Mouse (Mus musculus) embryonic facial prominence, embryonic 15.5 days (tissue): ENCODE measurements around the gene Tmem9b. TPM values are rescaled to one million over a fixed set of nuclear protein-coding genes. Genes with fewer than 3 reads are reported as not detected.
A peak's percentile ranks its signal among the peaks of the same experiment; 100 is the strongest.

Source experiments
- ATAC-seq: fragments of 200-750 bp; cut with Nextera tagmentation; 2 replicates; pipeline ENCODE4 v1.8.0; 2017; ENCODE audit warnings: low read depth, moderate TSS enrichment; ENCODE audit not compliant: insufficient number of reproducible peaks, low FRiP score, low TSS enrichment
- H3K27ac ChIP-seq: fragments of 300-500 bp; sonication (generic); replicated peaks from 2 replicates; pipeline ENCODE4 v1.5.1; 2015; ENCODE audit warnings: mild to moderate bottlenecking, inconsistent platforms
- H3K27me3 ChIP-seq: fragments of 300-500 bp; sonication (generic); 2 replicates; pipeline ENCODE4 v1.6.1; 2015; ENCODE audit warnings: inconsistent platforms
- H3K36me3 ChIP-seq: fragments of 300-500 bp; sonication (generic); 2 replicates; pipeline ENCODE4 v1.6.1; 2015; ENCODE audit warnings: mild to moderate bottlenecking, inconsistent platforms
- H3K4me1 ChIP-seq: fragments of 300-500 bp; sonication (generic); 2 replicates; pipeline ENCODE4 v1.6.1; 2015; ENCODE audit warnings: inconsistent platforms
- H3K4me2 ChIP-seq: fragments of 300-500 bp; sonication (generic); replicated peaks from 2 replicates; pipeline ENCODE4 v1.6.1; 2015; ENCODE audit warnings: mild to moderate bottlenecking, inconsistent platforms
- H3K4me3 ChIP-seq: fragments of 300-500 bp; sonication (generic); replicated peaks from 2 replicates; pipeline ENCODE4 v1.5.1; 2015; ENCODE audit warnings: mild to moderate bottlenecking, inconsistent platforms
- H3K9ac ChIP-seq: fragments of 300-500 bp; sonication (generic); 2 replicates; pipeline ENCODE4 v1.6.1; 2015; ENCODE audit warnings: inconsistent platforms
- H3K9me3 ChIP-seq: fragments of 300-500 bp; sonication (generic); replicated peaks from 2 replicates; pipeline ENCODE4 v1.6.1; 2016; ENCODE audit warnings: inconsistent platforms
- WGBS: fragments of 180-500 bp; shearing (Covaris S2); methylation state at CpG from one replicate; pipeline ENCODE4 v1.1.7; 2015; 5-methylcytosine and 5-hydroxymethylcytosine counted together
- polyA plus RNA-seq: library from polyadenylated mRNA; unstranded; fragments of >200 nt; fragmentation: Nextera tagmentation; extraction: Ambion mirVana; gene quantifications from 2 replicates; pipeline ENCODE4 v1.2.1, GENCODE M21; 2015

The Tmem9b gene
- polyA plus RNA-seq, 1 experiment from 2014 or later, result 68.1 TPM

DNA sequence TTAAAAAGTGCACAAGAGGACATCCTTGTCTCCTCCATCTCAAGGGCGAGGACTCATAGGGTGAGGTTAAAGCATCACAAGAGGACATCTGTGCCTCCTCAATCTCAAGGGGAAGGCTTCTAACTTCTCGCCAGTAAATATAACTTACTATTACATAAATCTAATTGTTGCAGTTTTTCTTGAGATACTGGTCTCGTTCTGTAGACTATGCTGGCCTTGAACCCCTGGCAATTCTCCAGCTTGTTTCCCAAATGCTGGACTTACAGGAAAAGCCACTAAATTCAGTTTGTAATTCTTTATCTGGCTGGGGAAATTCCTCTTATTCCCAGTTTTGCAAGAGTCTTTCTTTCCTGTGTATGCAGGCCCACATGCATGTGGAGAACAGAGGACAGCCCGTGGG, 17.9 kb downstream of the Tmem9b start:
- no peak overlapping the region for H3K27ac ChIP-seq
- peaks cover 6% of the 10 kb centered on the region; the same call in 1 of the 2 replicates for H3K4me1 ChIP-seq
- H3K9ac ChIP-seq, result no peak overlapping the region
- no peak for ATAC-seq
- H3K4me3 ChIP-seq, result no peak overlapping the region
- no peaks in the 10 kb centered on the region for H3K9me3 ChIP-seq
- H3K4me2 ChIP-seq, result no peak overlapping the region
- no peaks in the 10 kb centered on the region for H3K27me3 ChIP-seq
- peaks cover 24% of the 10 kb centered on the region for H3K36me3 ChIP-seq
- WGBS, result 85% methylated on average over 4 of the region's 4 CpGs

- Histone ChIP-seq H3K4me2 (no peak within 1 kb of the TSS), H3K36me3 (peaks cover 13% of the 10 kb centered on the region), H3K27ac (0 out of 2 replicates have a peak within 1 kb of the TSS, but pooled peaks have one; percentile 9), H3K27me3 (no peaks in the 10 kb centered on the region), H3K4me3 (no peak within 1 kb of the TSS), H3K9me3 (no peaks in the 10 kb centered on the region), H3K9ac (no peak within 1 kb of the TSS), H3K4me1 (peaks cover 11% of the 10 kb centered on the region; the same call in 1 of the 2 replicates)
- ATAC-seq, result no peak
- whole genome bisulfite sequencing, result 62% methylated on average over 5 of the region's 5 CpGs
These were observed 21.0 kb downstream of the Tmem9b start, which contains the start of gene Ascl3 for GRCm38 (mm10) chr7:109731626-109732025. Ascl3 (minus strand) TSS chr7:109731726.

DNA sequence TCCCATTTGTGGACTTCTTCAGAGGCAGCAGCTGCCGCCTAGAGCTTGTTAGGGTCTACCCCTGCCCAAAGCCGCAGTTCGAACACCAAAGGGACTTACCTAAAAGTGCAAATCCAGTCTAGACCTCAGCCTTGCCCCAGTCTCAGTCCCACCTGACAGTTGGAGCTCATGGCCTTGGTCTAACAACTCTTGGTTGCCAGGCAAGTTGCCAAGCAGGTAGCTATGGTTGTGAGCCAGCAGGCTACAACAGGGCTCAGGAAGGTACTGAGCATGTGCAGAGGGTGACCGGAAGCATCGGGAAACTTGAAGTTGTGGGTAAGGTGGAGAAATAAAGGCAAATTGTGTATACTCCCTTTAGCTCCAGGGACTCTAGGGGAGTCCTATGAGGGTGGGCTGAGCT, 29.0 kb downstream of the Tmem9b start, which contains the start of gene BC051019:
Gene BC051019, minus strand, starts transcription at position 154 of the 400 bp plus-strand sequence.
- Histone ChIP-seq H3K27ac (no peak within 1 kb of the TSS), H3K9ac (no peak within 1 kb of the TSS), H3K4me3 (no peak within 1 kb of the TSS), H3K9me3 (no peaks in the 10 kb centered on the region), H3K4me1 (no peaks in the 10 kb centered on the region), H3K36me3 (no peaks in the 10 kb centered on the region), H3K27me3 (no peaks in the 10 kb centered on the region), H3K4me2 (no peak within 1 kb of the TSS)
- ATAC-seq, result no peak
- 89% methylated on average over 5 of the region's 5 CpGs for WGBS

GRCm38 (mm10) chr7:109723114-109723513, 29.6 kb downstream of the Tmem9b start:
- no peak overlapping the region for H3K9ac ChIP-seq
- H3K4me3 ChIP-seq, result no peak overlapping the region
- no peaks in the 10 kb centered on the region for H3K36me3 ChIP-seq
- H3K9me3 ChIP-seq, result no peaks in the 10 kb centered on the region
- H3K4me2 ChIP-seq, result no peak overlapping the region
- no peaks in the 10 kb centered on the region for H3K27me3 ChIP-seq
- H3K27ac ChIP-seq, result no peak overlapping the region
- no peak for ATAC-seq
- 90% methylated on average over 8 of the region's 8 CpGs for WGBS
- H3K4me1 ChIP-seq, result no peaks in the 10 kb centered on the region

DNA sequence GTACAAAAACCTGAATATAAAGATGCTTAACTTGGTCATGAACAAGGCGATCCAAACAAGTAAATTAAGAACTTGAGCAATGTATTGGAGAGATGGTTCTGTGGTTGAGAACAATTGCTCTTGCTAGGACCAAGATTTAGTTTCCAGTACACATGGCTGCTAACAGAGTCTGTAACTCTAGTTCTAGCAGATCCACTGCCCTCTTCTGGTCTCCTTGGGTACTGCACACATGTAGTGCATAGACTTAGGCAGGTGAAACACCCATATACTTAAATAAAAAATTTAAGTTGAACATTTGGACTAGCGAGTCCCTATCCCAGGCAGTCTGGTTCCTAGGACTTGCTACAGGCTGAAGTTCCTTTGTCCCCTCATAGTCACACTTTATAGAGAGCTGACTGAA, 30.1 kb downstream of the Tmem9b start:
- Histone ChIP-seq H3K27ac (no peak overlapping the region), H3K4me3 (no peak overlapping the region), H3K4me2 (no peak overlapping the region), H3K9me3 (no peaks in the 10 kb centered on the region), H3K27me3 (no peaks in the 10 kb centered on the region), H3K9ac (no peak overlapping the region), H3K36me3 (no peaks in the 10 kb centered on the region), H3K4me1 (no peaks in the 10 kb centered on the region)
- ATAC-seq, result no peak
- 99% methylated on average over 2 of the region's 2 CpGs for WGBS

DNA sequence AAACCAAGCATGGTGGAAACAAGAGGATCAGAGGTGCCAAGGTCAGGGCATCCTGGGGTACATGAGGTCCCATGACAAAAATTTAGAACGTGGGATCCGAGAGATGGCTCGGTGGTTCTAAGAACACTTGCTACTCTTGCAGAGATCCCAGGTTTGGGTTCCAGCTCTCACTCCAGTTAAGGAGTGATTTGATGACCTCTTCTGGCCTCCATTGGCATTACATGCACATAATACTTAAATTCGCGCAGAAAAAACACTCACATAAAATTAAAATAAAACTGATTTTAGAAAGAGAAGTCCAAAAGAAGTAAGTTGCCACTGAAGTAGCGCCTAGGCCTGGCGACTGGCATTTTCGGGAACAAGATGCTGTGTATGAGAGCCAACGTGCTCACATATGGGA, 33.4 kb downstream of the Tmem9b start:
- Histone ChIP-seq H3K9ac (no peak overlapping the region), H3K27me3 (no peaks in the 10 kb centered on the region), H3K36me3 (no peaks in the 10 kb centered on the region), H3K4me2 (no peak overlapping the region), H3K27ac (no peak overlapping the region), H3K4me1 (no peaks in the 10 kb centered on the region), H3K9me3 (no peaks in the 10 kb centered on the region), H3K4me3 (no peak overlapping the region)
- WGBS, result 60% methylated on average over 9 of the region's 9 CpGs
- ATAC-seq, result no peak

DNA sequence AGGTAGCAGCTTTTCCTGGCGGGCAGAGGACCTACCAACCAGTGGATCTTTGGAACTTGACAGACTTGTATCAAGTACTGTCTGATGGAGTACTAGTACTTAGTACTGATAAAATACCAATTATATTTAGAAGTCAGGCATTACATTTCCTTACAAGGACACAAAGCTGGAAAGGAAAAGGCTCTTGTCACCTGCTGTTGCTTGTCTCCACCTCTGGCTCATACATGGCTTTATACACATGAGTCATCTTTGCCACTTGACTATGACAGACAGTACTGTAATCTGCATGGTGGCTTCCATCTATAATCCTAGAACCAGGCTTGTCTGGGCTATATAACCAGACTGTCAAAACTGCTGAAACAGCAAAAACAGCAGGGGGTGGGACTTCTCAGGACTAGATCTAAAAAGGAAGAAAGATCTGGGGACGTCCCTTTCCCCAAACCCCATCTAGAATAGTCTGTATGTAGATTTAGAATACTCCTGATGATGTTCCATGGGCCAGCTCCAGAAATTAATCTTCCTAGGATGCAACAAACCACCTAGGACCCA, 39.2 kb downstream of the Tmem9b start:
- Histone ChIP-seq H3K27ac (no peak overlapping the region), H3K27me3 (no peaks in the 10 kb centered on the region), H3K4me2 (no peak overlapping the region), H3K4me1 (peaks cover 5% of the 10 kb centered on the region), H3K36me3 (peaks cover 28% of the 10 kb centered on the region), H3K9ac (no peak overlapping the region), H3K4me3 (no peak overlapping the region), H3K9me3 (no peaks in the 10 kb centered on the region)
- ATAC-seq, result no peak
- whole genome bisulfite sequencing, result 85% methylated on average over 2 of the region's 2 CpGs

DNA sequence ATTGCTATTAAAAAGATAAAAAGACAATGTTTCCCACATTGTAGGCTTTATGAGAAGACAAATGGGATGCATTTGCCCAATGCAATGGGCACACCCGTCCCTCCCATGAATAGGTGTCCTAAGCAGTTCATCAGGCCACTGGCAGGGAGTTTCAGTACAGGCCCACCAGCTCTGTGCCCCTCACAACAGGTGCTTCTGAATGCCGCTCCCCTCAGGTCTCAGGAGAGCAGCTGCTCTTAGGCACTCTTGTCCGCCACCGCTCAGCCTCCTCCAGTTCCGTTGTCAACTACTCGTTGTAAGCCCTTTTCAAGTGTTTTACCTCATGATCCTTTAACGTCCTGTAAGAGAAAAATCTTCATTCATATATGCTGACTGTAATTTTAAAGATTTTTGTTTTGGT, 40.5 kb downstream of the Tmem9b start:
- Histone ChIP-seq H3K9me3 (no peaks in the 10 kb centered on the region), H3K4me3 (no peak overlapping the region), H3K9ac (no peak overlapping the region), H3K27me3 (no peaks in the 10 kb centered on the region), H3K4me1 (peaks cover 8% of the 10 kb centered on the region), H3K36me3 (peaks cover 28% of the 10 kb centered on the region), H3K4me2 (no peak overlapping the region), H3K27ac (no peak overlapping the region)
- ATAC-seq, result no peak
- 83% methylated on average over 7 of the region's 7 CpGs for WGBS

DNA sequence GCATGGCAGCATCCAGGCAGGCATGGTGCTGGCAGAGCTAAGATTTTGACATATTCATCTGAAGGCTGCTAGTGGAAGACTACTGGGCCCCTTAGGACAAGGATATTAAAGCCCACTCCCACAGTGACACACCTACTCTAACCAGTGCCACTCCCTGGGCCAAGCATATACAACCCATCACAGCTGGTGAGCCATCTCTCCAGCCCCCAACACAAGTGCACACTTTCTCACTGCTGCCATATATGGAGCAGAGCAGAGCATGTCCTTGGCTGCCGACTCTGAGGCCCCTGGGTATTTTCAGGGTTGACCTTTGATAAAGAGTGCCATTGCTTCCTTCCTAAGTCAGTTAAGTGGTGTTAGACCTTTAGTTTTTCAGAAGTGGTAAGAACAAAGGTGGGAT, 42.6 kb downstream of the Tmem9b start:
- ATAC-seq, result no peak
- WGBS, result 46% methylated on average over 1 of the region's 1 CpGs
- H3K36me3 ChIP-seq, result peaks cover 28% of the 10 kb centered on the region
- H3K4me1 ChIP-seq, result peaks cover 13% of the 10 kb centered on the region
- H3K9ac ChIP-seq, result no peak overlapping the region
- H3K4me3 ChIP-seq, result no peak overlapping the region
- H3K27ac ChIP-seq, result no peak overlapping the region; the same call in 1 of the 2 replicates
- no peak overlapping the region for H3K4me2 ChIP-seq
- no peaks in the 10 kb centered on the region for H3K9me3 ChIP-seq
- H3K27me3 ChIP-seq, result no peaks in the 10 kb centered on the region

GRCm38 (mm10) chr7:109708961-109709382, 43.7 kb downstream of the Tmem9b start:
- H3K4me2 ChIP-seq, result no peak overlapping the region
- ATAC-seq, result peak; percentile 74
- H3K4me1 ChIP-seq, result peaks cover 22% of the 10 kb centered on the region
- H3K27me3 ChIP-seq, result no peaks in the 10 kb centered on the region
- no peak overlapping the region for H3K4me3 ChIP-seq
- 10% methylated on average over 3 of the region's 3 CpGs for WGBS
- peaks cover 28% of the 10 kb centered on the region for H3K36me3 ChIP-seq
- no peaks in the 10 kb centered on the region for H3K9me3 ChIP-seq
- peak overlapping the region; percentile 70 for H3K27ac ChIP-seq
- H3K9ac ChIP-seq, result no peak overlapping the region

DNA sequence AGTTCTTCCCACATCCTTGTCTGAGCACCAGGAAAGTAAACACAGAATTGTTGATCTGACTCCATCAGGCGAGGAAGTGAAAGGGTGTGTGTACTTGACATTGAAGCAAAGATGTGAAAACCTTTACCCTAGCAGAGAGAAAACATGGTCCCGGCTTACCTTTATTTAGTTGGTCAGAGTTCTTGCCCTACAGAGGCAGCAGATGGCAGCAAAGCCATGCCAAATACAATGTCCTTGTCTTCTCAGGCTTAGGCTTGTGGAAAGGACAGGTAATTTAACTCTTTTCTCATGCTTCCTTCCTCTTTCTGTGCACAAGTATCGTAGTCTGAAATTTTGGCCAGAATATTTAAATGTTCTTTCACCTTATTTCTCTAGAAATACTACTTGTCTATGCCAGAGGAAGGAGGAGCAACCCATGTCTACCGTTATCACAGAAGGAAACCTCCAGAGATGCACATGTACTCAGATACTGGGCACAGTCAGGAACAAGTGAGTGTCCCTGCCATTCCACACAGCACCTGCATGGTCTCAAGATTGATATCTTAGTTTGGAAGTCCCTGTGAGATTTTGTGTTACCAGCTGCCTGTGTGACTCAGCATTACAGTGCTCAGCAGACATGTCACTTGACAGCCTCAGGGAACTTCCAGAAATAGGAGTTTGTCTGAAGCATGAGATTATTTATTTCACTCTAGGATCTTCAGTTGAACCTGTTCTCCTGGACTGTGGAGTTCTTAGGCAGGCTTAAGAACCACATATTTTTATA, 45.5 kb downstream of the Tmem9b start:
- H3K4me1 ChIP-seq, result peaks cover 30% of the 10 kb centered on the region
- 0 out of 2 replicates have a peak overlapping the region, but pooled peaks have one; percentile 48 for H3K27ac ChIP-seq
- H3K9ac ChIP-seq, result no peak overlapping the region
- no peaks in the 10 kb centered on the region for H3K27me3 ChIP-seq
- H3K9me3 ChIP-seq, result no peaks in the 10 kb centered on the region
- peaks cover 25% of the 10 kb centered on the region for H3K36me3 ChIP-seq
- WGBS, result 35% methylated on average over 4 of the region's 4 CpGs
- H3K4me3 ChIP-seq, result no peak overlapping the region
- no peak for ATAC-seq
- H3K4me2 ChIP-seq, result no peak overlapping the region
